Mouse (Mus musculus) cortical plate, adult 2 months (tissue): ENCODE results near the gene Htr6.

Experiments used
- CTCF ChIP-seq: fragments of 200-500 bp; IDR thresholded peaks from 2 replicates; pipeline ENCODE4 v1.5.1; 2011; ENCODE audit warnings: mild to moderate bottlenecking, control low read depth, low read length; ENCODE audit not compliant: insufficient read depth; ENCODE audit errors: extremely low read depth
- POLR2A ChIP-seq: fragments of 200-500 bp; IDR thresholded peaks from 2 replicates; pipeline ENCODE4 v1.6.1; 2011; ENCODE audit warnings: mild to moderate bottlenecking, low read length, control low read depth; ENCODE audit not compliant: insufficient read depth; ENCODE audit errors: extremely low read depth

GRCm38 (mm10) chr4:139040084-139040839 is 35.1 kb downstream of the Htr6 start:
- TF ChIP-seq CTCF (no peak), POLR2A (no peak)
